Mouse (Mus musculus) heart, postnatal 10 days (tissue): ENCODE results near the gene Evi2a. TPM values are rescaled to one million over a fixed set of nuclear protein-coding genes. Genes with fewer than 3 reads are reported as not detected.
A peak's percentile ranks its signal among the peaks of the same experiment; 100 is the strongest.

Experiments used
- DNase-seq, 2 experiments: peaks; one replicate each; pipeline ENCODE4 v3.0.0; 2021
- intact Hi-C: fragments of 180-260 bp; cut with DNase I; formaldehyde crosslinking; loops from one replicate; pipeline ENCODE4 v1.15.1; 2025
- total RNA-seq, 2 experiments: library from RNA; stranded (reverse); gene quantifications; 2 replicates each; pipeline ENCODE4 v1.2.3; 2021

Gene Evi2a
- 1 to 10 TPM in 1 of 2 experiments, under 1 TPM in 1; 0.81 to 2.0 TPM for total RNA-seq

- peak; percentile 35 to 51 for DNase-seq
- intact Hi-C loops, result no loop called here
Observed at GRCm38 (mm10) chr11:79530333-79530761, at the start of gene Evi2a, which contains the start of gene Evi2. Evi2a (minus strand) TSS chr11:79530609. Evi2 (minus strand) TSS chr11:79530589.

DNA sequence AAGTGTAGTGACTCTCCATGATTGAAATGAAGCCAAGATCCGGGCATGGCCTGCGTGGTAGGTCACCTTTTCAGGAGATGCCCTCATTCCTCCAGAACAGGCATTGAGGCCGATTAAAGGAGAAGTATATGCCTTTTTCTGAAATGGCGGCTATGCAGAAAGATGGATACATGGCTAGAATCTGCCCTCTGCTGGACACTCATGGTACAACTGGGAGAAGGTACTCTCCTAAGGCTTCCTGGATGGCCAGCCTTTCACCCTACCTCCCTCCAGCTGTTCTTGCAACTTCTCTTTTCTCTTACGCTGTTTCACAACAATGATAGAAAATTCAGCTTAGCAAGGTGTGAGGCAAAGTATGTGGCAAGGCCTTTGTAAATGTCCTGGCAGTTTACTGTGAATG is 47.3 kb upstream of the Evi2a start:
- intact Hi-C loops, result loop anchor here (5.0 kb wide), 1 partner anchor 95 kb away; no protein-coding TSS in a partner anchor
- DNase-seq, result peak; percentile 82 to 88

DNA sequence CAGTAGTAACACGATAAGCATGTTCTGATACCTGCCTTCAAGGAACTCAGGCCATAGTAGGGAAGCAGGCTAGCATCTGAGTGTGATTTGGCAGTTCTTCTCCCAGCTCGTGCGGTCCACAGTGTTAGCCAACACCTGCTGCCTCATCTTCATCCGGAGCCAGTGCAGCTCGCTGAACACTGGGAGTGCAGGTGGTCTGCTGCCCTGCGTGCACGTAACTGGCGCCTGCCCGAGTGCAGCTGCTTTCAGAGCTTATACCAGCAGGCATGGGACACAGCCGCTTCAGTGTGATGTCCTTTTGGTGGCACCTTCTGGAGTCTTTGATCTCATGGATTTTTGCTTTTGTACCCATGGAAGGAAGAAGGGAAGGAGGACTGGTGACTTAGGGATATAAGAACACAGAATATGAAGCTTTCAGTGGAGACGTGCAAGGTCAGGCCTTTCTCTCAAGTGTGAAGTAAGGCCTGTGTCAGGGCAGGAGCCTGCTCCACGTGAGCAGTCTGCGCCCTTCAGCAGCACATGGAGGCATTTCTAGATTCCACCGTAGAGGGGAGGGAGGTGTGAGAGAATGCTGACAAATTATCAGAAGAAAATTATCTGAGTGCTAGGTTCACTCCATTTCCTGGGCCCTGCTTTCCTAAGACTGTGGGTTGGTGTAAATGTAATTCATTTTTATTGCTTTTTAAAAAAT is 45.1 kb upstream of the Evi2a start:
- intact Hi-C loops, result loop anchor here (5.0 kb wide), 1 partner anchor 93 kb away; no protein-coding TSS in a partner anchor
- DNase-seq, result peak in 1 of 2 experiments; percentile 23

- intact Hi-C loops, result no loop called here
- DNase-seq, result no peak
Observed at GRCm38 (mm10) chr11:79573836-79574235, 43.4 kb upstream of the Evi2a start.

DNA sequence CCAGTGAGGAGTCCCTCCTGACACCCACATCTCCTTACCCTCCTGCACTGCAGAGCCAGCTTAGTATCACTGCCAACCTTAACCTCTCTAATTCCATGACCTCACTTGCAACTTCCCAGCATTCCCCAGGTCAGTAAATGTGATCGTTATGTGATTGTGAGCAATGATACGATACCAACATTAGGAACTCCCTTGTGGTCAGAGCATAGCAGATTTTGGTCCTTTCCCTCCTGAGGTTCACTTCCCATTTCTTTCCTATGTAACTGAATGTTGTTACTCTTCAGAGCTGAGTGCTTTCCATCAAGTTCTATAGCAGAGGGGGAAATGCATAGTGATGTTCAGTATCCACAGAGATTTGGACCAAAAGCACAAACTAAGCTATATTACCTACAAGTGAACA is 39.9 kb upstream of the Evi2a start:
- intact Hi-C loops, result no loop called here
- no peak for DNase-seq

- intact Hi-C loops, result no loop called here
- no peak for DNase-seq
Observed at GRCm38 (mm10) chr11:79568197-79568911, 37.9 kb upstream of the Evi2a start.

GRCm38 (mm10) chr11:79566947-79567346 is 36.5 kb upstream of the Evi2a start:
- no peak for DNase-seq

DNA sequence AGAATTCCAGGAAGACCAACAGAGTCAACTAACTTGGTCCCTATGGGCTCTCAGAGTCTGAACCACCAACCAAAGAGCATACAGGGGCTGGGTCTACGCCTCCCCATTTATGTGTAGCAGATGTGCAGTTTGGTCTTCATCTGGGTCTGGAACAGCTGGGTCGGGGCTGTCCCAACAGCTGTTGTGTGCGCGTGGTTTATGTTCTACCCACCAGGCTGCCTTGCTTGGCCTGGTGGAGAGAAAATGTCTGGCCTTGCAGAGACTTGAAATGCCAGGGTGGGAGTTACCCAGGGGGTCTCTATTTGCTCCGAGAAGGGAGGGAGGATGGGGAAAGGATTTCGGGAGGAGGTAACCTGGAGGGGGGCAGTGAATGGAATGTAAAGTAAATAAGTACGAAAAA is 33.1 kb upstream of the Evi2a start:
- intact Hi-C loops, result loop anchor here (5.0 kb wide), 1 partner anchor 81 kb away; no protein-coding TSS in a partner anchor
- DNase-seq, result no peak

More at GRCm38 (mm10) chr11:79566947-79567346, 36.5 kb upstream of the Evi2a start:
- intact Hi-C loops, result no loop called here

DNA sequence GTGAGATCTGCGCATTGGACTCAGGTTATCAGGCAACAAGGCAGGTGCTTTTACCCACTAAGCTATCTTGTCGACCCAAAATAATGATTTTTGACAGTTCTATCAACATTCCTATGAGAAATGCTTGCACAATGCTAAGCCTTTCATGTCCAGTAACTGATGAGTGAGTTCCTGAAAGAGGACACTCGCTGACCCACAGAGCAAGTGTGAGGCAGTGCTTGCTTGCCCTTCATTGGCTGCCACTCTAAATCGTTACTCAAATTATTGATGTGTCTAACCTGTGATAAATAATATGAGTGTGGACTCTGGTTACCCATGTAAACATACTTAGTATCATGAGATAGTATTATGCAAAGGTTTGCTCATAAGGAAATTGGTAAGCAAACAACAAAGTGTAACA is 30.1 kb upstream of the Evi2a start:
- intact Hi-C loops, result loop anchor here (5.0 kb wide), 1 partner anchor 78 kb away; no protein-coding TSS in a partner anchor
- no peak for DNase-seq

- no peak for DNase-seq
- intact Hi-C loops, result no loop called here
Observed at GRCm38 (mm10) chr11:79552622-79553021, 22.2 kb upstream of the Evi2a start.

- DNase-seq, result no peak
- intact Hi-C loops, result no loop called here
Observed at GRCm38 (mm10) chr11:79536293-79536692, 5.9 kb upstream of the Evi2a start.

GRCm38 (mm10) chr11:79535554-79535953 is 5.1 kb upstream of the Evi2a start:
- intact Hi-C loops, result no loop called here
- no peak for DNase-seq

GRCm38 (mm10) chr11:79533950-79534690 is 3.7 kb upstream of the Evi2a start:
- intact Hi-C loops, result no loop called here
- peak; percentile 81 to 82 for DNase-seq

DNA sequence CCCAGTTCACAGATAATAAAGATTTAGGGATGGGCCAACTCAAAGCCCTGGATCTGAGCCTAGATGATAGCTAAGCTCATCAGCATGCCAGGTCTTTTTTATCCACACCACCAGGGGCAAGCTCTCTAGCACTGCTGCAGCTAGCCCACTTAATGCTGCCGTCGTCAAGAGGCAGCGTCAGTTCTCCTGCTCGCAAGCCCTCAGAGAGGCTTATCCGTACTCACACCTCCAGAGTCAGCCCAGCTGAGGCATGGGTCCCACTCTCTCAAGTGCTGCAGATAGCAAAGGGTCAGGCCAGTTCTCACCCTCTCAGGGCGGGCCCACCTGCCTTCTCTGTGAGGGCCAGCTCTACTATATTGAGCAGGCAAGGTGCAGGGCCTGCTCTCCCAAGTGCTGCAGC is 2.9 kb upstream of the Evi2a start:
- DNase-seq, result no peak
- intact Hi-C loops, result no loop called here

- DNase-seq, result no peak
- intact Hi-C loops, result no loop called here
Observed at GRCm38 (mm10) chr11:79531485-79531884, 1.1 kb upstream of the Evi2a start.

GRCm38 (mm10) chr11:79530774-79531173 is 365 bp upstream of the Evi2a start:
- no peak for DNase-seq
- intact Hi-C loops, result no loop called here

DNA sequence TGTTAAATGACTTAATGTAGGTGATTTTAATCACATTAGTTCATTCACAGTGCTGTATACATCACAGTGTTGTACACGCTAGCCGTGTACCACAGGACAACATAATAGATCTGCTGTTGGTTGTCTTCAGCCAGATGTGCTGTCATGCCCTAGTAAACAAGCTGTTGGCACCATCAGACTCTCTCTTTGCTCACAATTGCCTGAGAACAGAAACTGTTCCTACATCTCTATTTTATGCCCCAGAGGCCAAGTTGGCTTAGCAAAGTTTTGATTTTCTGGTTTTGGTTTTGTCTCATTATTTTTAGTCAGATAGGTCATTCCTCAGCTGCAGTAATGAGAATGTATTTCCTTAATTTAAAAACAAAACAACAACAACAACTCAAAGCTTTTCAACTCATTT is 673 bp downstream of the Evi2a start:
- no peak for DNase-seq
- intact Hi-C loops, result no loop called here

DNA sequence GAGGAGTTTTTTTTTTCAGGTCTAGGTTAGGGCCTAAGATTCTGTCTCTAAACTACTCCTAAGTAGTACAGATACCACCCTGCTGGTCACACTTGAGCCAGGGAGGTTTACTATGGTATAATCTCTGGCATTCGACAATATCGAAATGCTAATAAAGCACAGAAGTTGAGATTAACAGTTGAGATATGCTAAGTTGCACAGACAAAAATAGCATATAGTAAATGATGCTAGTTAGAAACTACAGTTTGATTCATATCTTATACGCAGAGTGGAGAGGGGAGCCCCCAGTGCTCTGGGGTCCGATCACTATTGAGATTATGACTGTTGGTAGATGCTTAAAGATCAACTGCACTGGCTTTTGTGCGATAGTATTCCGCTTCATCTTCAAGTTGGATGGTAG is 1.2 kb downstream of the Evi2a start:
- no peak for DNase-seq
- intact Hi-C loops, result no loop called here

DNA sequence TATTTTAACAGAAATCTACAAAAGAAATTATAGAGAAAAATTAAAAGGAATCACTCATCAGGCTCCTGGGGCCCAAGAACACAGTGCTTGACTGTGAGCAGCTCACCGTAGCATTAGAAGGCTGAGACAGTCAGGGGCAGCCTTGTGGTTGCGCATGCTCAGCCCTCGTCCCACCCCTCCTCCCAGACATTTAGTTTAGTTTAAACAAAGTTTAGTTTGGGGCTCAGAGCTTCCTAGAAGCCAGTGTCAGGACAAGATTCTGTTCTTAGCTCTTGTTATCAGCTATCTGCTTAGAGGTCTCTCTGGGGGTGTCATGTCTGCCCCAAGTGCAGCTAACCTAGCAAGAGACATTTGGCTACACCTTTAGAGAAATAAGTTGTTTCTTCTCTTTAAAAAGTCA is 1.8 kb downstream of the Evi2a start:
- DNase-seq, result no peak
- intact Hi-C loops, result no loop called here

GRCm38 (mm10) chr11:79527739-79528384 is 2.5 kb downstream of the Evi2a start:
- DNase-seq, result no peak
- intact Hi-C loops, result no loop called here
